Mouse (Mus musculus): ENCODE measurements at regions not wholly inside any gene's neighbourhood (a gene's known extent, or its start where the extent isn't known, plus 50 kb on each side); places are given as distances from the start of the nearest gene placed in this dataset.

DNA sequence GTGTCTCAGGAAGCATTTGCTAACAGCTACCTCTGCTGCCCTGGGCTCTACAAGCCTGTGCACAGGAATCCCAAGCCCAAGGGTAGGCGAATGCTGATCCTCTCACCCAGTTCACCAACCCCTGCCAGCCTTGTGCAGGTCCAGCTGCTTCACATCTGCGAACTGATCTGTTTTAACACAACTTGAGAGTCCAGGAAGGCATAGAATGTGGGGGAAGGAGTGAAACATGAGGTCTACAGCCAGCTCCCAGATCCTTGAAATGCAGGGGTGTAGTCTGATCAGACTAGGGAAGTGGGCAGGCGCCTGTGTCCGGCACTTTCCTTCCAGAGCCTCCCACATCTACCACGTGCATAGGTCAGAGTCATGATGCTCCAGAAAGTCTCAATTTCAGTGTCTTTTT, 181.3 kb downstream of the Suds3 start:
- TF ChIP-seq CTCF (IDR thresholded peaks at IDR 0.05; ENCODE audit: low read depth) (no peak), EP300 (optimal IDR thresholded peaks at IDR 0.05) (no peak)
